In the genomic region with DNA sequence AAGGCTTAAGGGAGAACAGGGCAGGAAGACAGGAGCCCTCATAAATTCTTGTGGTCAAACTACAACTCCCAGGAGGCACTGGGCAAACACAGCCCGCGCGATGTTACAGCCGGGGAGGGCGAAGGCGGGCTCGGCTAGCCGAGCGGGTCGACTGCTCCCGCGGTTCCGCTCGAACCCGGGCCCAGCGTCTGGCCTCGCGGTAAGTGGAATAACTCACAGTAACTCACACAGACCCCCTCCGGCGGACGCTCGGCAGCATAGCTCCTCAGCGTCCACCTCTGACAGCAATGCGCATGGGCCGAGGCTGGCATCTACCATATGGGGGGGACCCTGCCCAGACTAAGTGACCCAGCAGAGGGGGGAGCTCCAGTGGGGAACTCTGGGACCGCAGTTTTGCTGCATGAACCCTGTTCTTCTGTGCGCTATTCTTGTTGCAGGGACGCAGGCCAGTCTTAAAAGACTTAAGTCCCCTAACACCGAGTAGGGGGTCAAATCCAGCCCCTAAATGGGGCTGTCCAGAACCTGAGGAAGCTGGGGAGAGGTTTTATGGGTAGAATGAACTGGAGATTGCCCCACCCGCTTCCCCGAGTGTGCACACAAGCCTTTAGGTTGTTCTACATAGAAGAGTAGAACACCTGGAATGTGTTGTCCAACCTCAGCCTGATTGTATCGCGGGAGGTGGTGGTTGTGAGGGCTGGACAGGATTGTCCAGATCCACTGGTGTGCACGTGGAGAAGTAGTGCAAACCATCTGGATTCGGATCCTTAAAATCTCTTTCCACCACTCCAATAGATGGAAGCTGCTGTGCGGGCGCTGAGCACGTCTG, we compare ENCODE assay signal across 8 mouse cellular contexts. TPM values are rescaled to one million over a fixed set of nuclear protein-coding genes. Genes with fewer than 3 reads are reported as not detected.
DNase-seq lines count a peak whose midpoint lies in the region; ATAC-seq and TF ChIP-seq lines count a peak whose summit lies in the region.

A gene (plus strand): TSS at position 112 of the 826 bp plus-strand sequence.

- TF ChIP-seq CTCF in liver, adult 2 months (IDR thresholded peaks at IDR 0.05; ENCODE audit: low read depth, low read length) = 0 out of 2 replicates have a peak, but pooled peaks have one; percentile 10

- peak; percentile 70 to 71 for DNase-seq in B cell, adult 2 months
- peak; percentile 89 for DNase-seq in brain, adult 2 months (ENCODE audit: low read depth, low spot score)
- DNase-seq in liver, adult 2 months (ENCODE audit: extremely low read depth, low read depth, low spot score) = peak; percentile 65
- DNase-seq in naive thymus-derived CD4-positive, alpha-beta T cell, adult 2 months (ENCODE audit: low read depth) = peak; percentile 72

- peak; percentile 92 for ATAC-seq in erythroblast, adult 5-6 weeks (replicated peaks; ENCODE audit: low FRiP score, poor library complexity, severe bottlenecking)
- ATAC-seq in heart, embryonic 11.5 days (replicated peaks; ENCODE audit: insufficient number of reproducible peaks, low FRiP score, low TSS enrichment) = peak; percentile 73
- ATAC-seq in kidney, embryonic 16.5 days (ENCODE audit: low FRiP score, low TSS enrichment) = peak; percentile 92
- ATAC-seq in stomach, embryonic 14.5 days (ENCODE audit: insufficient number of reproducible peaks, insufficient read depth, low FRiP score, low read depth) = peak; percentile 87

- H3K9ac ChIP-seq in heart, embryonic 11.5 days (ENCODE audit: low read depth, low read length) = peak within 1 kb of the TSS; percentile 96
- peak within 1 kb of the TSS; percentile 96 for H3K9ac ChIP-seq in kidney, embryonic 16.5 days (replicated peaks; ENCODE audit: low read length)
- peak within 1 kb of the TSS; percentile 98 for H3K9ac ChIP-seq in liver, adult 2 months (ENCODE audit: low read depth, low read length)
- peak within 1 kb of the TSS; percentile 93 for H3K9ac ChIP-seq in stomach, embryonic 14.5 days (replicated peaks; ENCODE audit: low read depth, low read length)

- peak within 1 kb of the TSS; percentile 86 for H3K4me3 ChIP-seq in heart, embryonic 11.5 days (ENCODE audit: low read depth, low read length)
- peak within 1 kb of the TSS; percentile 91 for H3K4me3 ChIP-seq in kidney, embryonic 16.5 days (ENCODE audit: low read length)
- H3K4me3 ChIP-seq in liver, adult 2 months (ENCODE audit: insufficient read depth, low read depth, low read length) = peak within 1 kb of the TSS; percentile 97
- H3K4me3 ChIP-seq in stomach, embryonic 14.5 days (ENCODE audit: low read depth, low read length) = peak within 1 kb of the TSS; percentile 82

- H3K36me3 ChIP-seq in heart, embryonic 11.5 days (ENCODE audit: control insufficient read depth, insufficient read depth, low read length) = peaks cover 31% of the 10 kb centered on the region
- H3K36me3 ChIP-seq in kidney, embryonic 16.5 days (ENCODE audit: insufficient read depth, low read length) = peaks cover 40% of the 10 kb centered on the region
- H3K36me3 ChIP-seq in liver, adult 2 months (ENCODE audit: control insufficient read depth, insufficient read depth, low read length) = peaks cover 12% of the 10 kb centered on the region
- H3K36me3 ChIP-seq in stomach, embryonic 14.5 days (ENCODE audit: control insufficient read depth, insufficient read depth, low read length) = peaks cover 40% of the 10 kb centered on the region

- H3K27ac ChIP-seq in heart, embryonic 11.5 days (ENCODE audit: low read depth, low read length) = peak within 1 kb of the TSS; percentile 87
- H3K27ac ChIP-seq in kidney, embryonic 16.5 days (ENCODE audit: low read length) = peak within 1 kb of the TSS; percentile 90
- peak within 1 kb of the TSS; percentile 61 for H3K27ac ChIP-seq in liver, adult 2 months (replicated peaks; ENCODE audit: insufficient read depth, low read depth, low read length)
- H3K27ac ChIP-seq in stomach, embryonic 14.5 days (ENCODE audit: low read length) = peak within 1 kb of the TSS; percentile 91

- peaks cover 9% of the 10 kb centered on the region for H3K4me1 ChIP-seq in heart, embryonic 11.5 days (ENCODE audit: control insufficient read depth, insufficient read depth, low read length)
- peaks cover 12% of the 10 kb centered on the region for H3K4me1 ChIP-seq in kidney, embryonic 16.5 days (ENCODE audit: insufficient read depth, low read length)
- peaks cover 13% of the 10 kb centered on the region for H3K4me1 ChIP-seq in liver, adult 2 months (ENCODE audit: control insufficient read depth, insufficient read depth, low read length)
- peaks cover 8% of the 10 kb centered on the region; the same call in 1 of the 2 replicates for H3K4me1 ChIP-seq in stomach, embryonic 14.5 days (ENCODE audit: control insufficient read depth, insufficient read depth, low read length)

- TF ChIP-seq POLR2A in liver, adult 2 months (IDR thresholded peaks at IDR 0.05; ENCODE audit: extremely low read depth, insufficient read depth, low read length) = peak; percentile 78

- no peaks in the 10 kb centered on the region for H3K27me3 ChIP-seq in heart, embryonic 11.5 days (ENCODE audit: control insufficient read depth, insufficient read depth, low read length)
- H3K27me3 ChIP-seq in kidney, embryonic 16.5 days (ENCODE audit: insufficient read depth, low read length) = no peaks in the 10 kb centered on the region
- no peaks in the 10 kb centered on the region for H3K27me3 ChIP-seq in liver, adult 2 months (ENCODE audit: control insufficient read depth, insufficient read depth, low read length)
- H3K27me3 ChIP-seq in stomach, embryonic 14.5 days (ENCODE audit: control insufficient read depth, insufficient read depth, low read length) = no peaks in the 10 kb centered on the region

- peaks cover 3% of the 10 kb centered on the region; the same call in 1 of the 2 replicates for H3K79me2 ChIP-seq in liver, adult 2 months (ENCODE audit: control insufficient read depth, insufficient read depth, low read length)

- 7% methylated on average over 38 of the region's 38 CpGs for WGBS in heart, embryonic 11.5 days (ENCODE audit: insufficient replicate concordance)
- 4% methylated on average over 38 of the region's 38 CpGs for WGBS in kidney, embryonic 16.5 days
- WGBS in liver, adult 2 months = 7% methylated on average over 38 of the region's 38 CpGs
- 6% methylated on average over 38 of the region's 38 CpGs for whole genome bisulfite sequencing in stomach, embryonic 14.5 days

- H3K4me2 ChIP-seq in heart, embryonic 11.5 days = peak within 1 kb of the TSS; percentile 89
- H3K4me2 ChIP-seq in kidney, embryonic 16.5 days (replicated peaks; ENCODE audit: low read depth, low read length) = peak within 1 kb of the TSS; percentile 92
- H3K4me2 ChIP-seq in stomach, embryonic 14.5 days (replicated peaks; ENCODE audit: low read depth, low read length) = peak within 1 kb of the TSS; percentile 90

- H3K9me3 ChIP-seq in heart, embryonic 11.5 days (replicated peaks; ENCODE audit: control insufficient read depth, low read length) = no peaks in the 10 kb centered on the region
- H3K9me3 ChIP-seq in kidney, embryonic 16.5 days (ENCODE audit: low read length) = no peaks in the 10 kb centered on the region
- no peaks in the 10 kb centered on the region for H3K9me3 ChIP-seq in stomach, embryonic 14.5 days (ENCODE audit: control insufficient read depth, low read depth, low read length)

RNA-seq across cellular contexts. Expression of the gene that starts here (rescaled TPM):
- 25.1 and 43.8 TPM in 2 replicates for total RNA-seq in erythroblast, adult 5-6 weeks (2015; ENCODE audit: low replicate concordance)
- total RNA-seq in erythroblast, adult 5-6 weeks (2017; ENCODE audit: low replicate concordance) = 12.5 and 12.9 TPM in 2 replicates
- 166 and 174 TPM in 2 replicates for polyA plus RNA-seq in heart, embryonic 11.5 days (2014; fragmentation: Nextera tagmentation; extraction: Ambion mirVana)
- 155 and 156 TPM in 2 replicates for polyA plus RNA-seq in kidney, embryonic 16.5 days (2015; fragmentation: Nextera tagmentation; extraction: Ambion mirVana)
- total RNA-seq in liver, adult 2 months (2014; rRNA removed) = 8.2 and 12.0 TPM in 2 replicates
- polyA plus RNA-seq in liver, adult 2 months (2012; rRNA removed) = 17.5 and 19.8 TPM in 2 replicates
- polyA plus RNA-seq in stomach, embryonic 14.5 days (2014; fragmentation: Nextera tagmentation; extraction: Ambion mirVana) = 152 TPM in 2 replicates

Comparison
In these comparisons a context has a peak if more than half of its experiments do, and no peak if none do; other contexts are left out.
1. Peak in every context shown above with its lines: DNase-seq, ATAC-seq, H3K4me3 ChIP-seq and H3K27ac ChIP-seq.